Mouse (Mus musculus): Measurements from ENCODE around the gene Fxn.
"Not testable (repeated sequence)": the region's sequence is repeated elsewhere in the genome, so short reads cannot be mapped to it uniquely, and the experiment has no call there.

The Fxn gene

DNA sequence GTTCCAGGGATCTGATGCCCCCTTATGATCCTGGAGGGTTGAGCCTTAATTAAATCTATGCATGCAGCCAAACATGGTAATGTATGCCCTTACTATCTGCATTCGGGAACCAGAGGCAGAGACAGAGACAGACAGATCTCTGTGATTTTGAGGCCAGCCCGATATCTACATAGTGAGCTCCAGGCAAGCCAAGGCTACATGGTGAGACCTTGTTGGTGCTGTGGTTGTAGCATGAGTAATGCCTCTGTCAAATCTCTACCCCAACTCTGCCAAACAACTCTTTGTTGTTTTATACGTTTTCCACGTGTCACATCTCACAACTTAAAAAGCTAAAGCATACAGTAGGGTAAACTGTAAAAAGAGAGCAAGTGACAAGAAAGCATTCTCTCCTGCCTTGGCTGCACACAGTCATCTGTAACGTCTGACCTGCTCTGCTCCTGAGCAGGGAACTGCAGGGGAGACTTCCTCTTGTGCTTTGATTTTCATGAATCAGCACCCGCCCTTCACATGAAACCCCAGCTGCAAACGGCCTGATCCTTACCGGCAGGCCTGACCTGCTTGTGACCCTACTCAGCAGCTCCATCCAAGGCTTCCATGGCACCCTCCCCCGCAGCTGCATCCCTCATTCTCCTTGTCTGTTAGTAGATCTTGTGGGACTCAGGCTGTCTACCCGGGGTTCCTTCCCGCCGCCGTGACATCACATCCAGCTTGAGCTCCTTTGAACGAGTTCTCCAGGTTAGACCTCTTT lies 38.4 kb downstream of the Fxn start:
- DNase-seq: peak; percentile 10

DNA sequence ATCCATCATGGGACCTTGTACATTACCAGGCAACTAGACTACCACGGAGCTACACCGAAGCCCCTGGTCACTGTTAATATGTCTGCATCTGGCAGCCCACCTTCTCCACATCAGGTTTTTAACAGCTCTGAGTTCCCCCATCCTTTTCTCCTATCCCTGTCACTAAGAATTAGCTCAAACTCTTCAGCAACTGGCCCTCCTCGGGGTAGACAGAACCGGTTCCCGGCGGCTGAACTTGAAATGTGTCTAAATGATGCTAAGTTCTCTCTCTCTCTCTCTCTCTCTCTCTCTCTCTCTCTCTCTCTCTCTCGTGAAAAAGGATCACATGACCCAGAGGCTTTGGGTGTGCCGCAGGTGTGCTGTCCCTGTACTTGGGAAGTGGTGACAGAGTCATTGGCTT lies 39.1 kb downstream of the Fxn start:
- DNase-seq: no peak

DNA sequence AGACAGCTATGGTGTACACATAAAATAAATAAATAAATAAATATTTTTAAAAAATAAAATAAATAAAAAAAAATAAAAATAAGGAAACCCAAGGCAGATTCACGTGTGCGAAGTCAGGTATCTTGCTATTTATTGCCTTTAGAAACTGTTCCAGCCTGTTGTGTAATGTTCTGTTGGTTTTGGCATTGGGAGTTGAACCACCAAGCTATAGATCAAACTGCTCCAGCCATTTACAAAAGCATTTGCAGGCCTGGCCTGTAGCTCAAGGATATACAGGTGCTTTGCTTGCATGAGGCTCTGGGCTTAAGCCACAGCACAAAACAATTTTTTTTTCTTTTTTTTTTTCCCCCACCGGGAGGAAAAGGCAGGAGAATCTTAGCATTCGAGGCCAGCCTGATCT lies 42.4 kb downstream of the Fxn start:
- DNase-seq: no peak

DNA sequence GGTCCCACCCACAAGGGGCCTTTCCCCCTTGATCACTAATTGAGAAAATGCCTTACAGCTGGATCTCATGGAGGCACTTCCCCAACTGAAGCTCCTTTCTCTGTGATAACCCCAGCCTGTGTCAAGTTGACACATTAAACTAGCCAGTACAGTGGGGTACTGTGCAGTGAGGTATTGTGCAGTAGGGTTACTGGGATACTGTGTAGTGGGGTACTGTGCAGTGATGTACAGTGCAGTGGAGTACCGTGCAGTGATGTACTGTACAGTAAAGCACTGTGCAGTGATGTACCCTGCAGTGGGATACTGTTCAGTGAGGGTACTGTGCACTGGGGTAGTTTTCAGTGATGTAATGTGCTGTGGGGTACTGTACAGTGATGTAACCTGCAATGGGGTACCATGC lies 48.0 kb downstream of the Fxn start:
- not testable (repeated sequence) for DNase-seq

DNA sequence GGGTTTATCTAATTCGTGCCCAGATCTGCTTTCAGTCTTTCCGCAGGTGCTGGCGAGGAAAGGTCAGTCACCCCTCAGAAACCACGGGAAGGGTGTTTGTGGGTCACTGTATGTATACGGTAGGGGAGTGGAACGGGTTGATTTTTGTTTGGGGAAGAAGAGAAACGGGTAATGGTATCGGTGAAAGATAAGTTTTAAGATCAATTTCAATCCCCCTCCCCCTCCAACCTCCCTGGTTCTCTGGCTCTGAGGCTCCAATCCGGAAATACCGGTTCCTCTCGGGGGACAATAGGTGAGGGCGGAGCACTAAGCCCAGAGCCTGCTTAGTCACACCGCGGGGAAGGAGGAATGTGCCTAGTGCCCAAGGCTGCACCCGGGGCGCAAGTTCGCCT lies 55.1 kb downstream of the Fxn start:
- peak; percentile 47 for DNase-seq

DNA sequence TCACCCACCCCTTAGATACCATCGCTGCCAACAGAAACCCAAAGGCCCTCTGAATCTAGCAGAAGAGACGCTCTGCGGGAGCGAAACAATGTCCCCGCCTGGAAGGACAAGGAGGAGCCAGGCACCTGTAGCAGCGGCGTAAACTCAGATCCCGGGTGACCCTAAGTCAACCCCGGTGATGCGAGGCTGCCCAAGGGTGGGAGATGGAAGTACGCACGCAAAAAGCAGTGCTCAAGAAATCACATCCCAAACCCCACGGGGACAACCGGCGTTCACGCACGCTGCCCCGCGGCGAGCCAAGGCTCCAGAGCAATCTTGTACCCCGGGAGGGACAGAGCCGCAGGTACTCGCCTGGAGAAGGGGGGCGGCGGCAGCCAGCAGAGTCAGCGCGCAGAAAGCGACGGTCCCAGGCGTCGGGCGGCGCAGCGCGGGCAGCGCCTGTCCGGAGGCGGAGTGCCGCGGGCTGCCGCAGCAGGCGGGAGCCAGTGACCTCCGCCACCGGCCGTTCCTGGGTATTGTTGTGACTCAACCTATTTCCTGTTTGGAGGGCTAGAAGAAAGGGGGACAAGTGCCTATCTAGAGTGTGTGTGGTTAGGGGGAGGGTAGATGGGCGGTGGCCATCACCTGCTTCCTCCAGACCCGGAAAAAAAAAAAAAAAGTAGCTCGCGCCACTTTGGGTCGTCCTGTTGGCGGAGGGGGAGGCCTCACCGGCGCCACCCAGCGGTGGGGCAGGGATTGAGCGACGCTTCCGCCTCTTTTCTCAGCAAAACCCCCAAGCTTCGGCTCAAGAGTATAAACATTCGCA lies 55.7 kb downstream of the Fxn start, which contains the start of gene Tjp2:
Gene Tjp2, minus strand, starts transcription at position 531 of the 805 bp plus-strand sequence.
- DNase-seq: peak; percentile 45

DNA sequence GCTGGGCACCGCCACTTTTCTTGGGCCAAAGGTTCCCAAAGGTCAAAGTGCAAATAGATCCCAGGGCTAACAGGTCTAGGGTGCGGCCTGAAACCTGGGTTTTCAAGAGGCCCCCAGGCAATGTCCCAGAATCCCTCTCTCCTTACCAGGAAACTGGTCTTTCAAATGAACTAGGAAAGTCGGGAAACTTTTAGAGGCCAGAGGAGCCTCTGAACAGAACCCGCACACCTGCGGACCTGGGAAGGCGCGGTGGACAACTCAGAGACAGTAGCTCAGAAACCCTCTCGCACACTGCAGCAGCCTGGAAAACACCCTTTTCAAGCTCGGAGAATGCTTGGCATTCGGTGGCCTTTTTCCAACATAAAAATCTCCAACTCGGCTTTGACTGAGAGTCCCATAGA lies 56.6 kb downstream of the Fxn start:
- no peak for DNase-seq

DNA sequence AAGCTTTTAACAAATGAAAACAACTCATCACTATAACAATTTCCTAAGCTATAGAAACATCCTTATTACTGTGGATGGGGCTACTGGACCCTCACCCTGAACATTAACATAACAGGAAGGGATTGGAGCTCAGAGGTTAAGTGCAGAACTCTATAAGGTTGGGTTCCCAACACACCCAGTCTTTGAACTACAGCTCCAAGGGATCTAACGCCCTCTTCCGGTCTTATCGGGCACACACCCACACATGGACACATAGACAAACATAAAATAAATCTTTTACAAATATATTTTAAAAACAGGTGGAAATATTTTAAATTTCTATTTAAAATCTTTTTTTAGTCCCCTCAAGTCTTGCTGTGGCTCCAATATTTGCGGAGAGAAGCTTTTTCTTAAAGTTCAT lies 59.0 kb downstream of the Fxn start:
- no peak for DNase-seq

DNA sequence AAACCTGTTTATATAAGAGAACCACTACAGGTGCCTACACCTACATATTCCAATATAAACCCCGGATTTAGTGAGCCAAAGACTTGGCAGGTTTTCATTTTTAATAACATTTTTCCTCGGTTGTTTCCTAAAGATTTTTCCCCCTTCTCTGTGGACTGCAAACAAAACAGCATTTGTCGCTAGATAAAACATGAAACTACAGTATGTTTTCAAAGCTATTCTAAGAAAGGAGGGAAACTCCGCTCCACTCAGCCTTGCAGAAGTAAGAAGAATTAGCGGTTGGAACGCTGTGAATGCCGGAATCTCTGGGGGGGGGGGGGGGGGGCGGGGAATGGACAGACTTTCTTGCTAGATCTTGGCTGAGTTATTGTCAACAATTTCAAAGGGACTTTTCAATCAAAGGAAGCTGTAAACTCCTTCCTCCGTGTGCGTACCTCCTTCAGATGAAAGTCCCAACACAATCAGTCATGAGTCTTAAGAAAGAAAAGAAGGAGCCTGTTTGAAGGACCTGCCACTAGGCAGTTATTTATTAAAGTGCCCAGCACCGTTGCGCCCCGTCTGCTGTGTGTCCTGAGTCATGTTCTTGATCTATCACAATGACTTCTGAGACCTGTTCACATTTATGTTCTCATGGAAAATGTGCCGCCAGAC lies 59.5 kb downstream of the Fxn start:
- DNase-seq: no peak

DNA sequence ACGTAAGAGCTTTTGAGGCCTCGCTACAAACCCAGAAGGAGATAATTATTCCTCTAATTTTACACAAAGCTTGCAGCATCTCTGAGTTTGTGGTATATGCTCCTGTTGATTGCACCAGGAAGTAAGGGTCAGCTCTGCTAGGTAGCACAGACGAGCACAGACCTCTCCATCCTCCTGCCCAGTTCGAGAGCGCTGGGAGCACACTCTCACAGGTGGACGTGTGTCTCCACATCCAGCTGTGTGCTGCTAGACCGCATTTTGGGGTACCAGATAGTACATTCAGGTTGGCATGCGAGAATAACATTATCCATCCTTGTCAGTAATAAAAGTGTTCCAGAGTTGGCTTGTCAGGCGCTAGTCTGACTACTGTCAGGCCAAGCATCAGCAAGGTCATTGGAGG lies 61.4 kb downstream of the Fxn start:
- DNase-seq: no peak

DNA sequence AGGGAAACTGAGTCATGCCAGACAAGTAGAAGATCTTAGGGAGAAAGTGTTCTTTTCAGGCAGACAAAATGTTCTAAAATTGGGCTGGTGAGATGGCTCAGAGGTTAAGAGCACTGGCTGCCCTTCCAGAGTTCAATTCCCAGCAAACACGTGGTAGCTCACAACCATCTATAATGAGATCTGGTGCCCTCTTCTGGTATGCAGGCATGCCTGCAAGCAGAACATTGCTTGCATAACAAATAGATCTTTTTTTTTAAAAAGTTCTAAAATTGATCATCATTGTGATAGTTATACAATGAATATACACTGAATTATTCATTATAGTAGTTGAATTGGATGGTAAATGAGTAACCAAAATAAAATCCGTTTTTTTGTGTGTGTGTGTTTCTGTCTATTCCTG lies 62.1 kb downstream of the Fxn start:
- DNase-seq: no peak

DNA sequence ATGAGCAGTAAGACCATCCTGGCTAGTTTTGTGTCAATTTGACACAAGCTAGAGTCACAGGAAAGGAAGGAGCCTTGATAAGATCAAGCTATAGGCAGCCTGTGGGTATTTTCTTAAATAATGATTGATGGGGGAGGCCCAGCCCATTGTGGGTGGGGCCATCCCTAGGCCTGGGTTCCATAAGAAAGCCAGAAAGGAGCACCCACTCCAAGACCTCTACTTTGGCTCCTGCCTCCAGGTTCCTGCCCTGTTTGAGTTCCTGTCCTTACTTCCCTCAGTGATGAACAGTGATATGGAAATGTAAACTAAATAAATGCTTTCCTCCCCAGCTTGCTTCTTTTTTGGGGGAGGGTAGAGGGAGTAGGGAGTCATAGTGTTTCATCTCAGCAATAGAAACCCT lies 62.6 kb downstream of the Fxn start:
- DNase-seq: no peak

DNA sequence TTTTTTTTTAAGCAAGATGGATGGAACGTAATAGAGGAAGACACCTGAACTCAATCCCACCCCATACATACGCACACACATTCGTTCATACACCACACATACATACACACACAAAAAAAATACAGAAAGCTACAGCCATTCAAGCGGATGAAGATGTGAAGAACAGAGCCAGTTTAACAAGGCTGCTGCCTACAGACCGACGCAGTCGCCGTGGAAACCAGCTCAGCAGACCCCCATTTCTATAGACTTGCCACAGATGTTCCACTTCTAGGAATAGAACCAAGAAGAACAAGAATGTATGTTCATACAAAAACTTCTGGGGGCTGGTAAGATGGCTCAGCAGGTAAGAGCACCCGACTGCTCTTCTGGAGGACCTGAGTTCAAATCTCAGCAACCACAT lies 63.6 kb downstream of the Fxn start:
- no peak for DNase-seq

DNA sequence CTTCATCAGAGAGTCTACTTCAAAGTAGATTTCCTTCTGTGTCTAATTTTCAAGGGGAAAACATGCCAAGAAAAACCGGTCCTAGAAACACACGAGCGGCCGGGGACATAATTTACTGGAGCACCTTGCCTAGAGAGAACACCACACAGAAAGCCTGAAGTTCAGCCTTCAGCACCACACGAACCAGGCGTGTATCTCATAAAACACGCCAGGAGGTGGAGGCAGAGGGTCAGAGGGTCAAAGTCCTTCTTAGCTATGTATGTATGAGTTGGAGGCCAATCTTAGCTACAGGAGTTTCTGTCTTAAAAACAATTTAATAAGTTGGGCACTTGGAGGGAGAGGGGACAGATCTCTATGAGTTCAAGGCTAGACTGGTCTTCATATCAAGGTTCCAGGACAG lies 65.5 kb downstream of the Fxn start:
- DNase-seq: no peak

DNA sequence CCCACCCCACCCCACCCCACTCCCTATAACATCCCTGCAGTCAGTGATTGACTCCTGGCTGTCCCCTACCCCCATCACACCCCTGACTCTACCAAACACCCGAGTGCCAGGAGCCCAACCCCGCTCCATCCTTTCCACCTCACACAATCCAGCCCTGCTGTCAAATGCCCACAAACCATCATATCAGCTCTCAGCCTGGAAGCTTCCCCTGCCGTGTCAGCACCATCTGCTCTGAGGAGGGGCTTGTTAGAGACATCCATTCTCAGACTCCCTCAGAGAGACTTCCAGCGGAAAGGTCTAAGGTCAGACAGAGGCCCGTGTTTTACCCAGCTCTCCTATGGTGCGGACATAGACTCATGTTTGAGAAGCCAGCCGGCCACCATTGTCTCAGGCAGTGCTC lies 67.1 kb downstream of the Fxn start:
- DNase-seq: no peak

DNA sequence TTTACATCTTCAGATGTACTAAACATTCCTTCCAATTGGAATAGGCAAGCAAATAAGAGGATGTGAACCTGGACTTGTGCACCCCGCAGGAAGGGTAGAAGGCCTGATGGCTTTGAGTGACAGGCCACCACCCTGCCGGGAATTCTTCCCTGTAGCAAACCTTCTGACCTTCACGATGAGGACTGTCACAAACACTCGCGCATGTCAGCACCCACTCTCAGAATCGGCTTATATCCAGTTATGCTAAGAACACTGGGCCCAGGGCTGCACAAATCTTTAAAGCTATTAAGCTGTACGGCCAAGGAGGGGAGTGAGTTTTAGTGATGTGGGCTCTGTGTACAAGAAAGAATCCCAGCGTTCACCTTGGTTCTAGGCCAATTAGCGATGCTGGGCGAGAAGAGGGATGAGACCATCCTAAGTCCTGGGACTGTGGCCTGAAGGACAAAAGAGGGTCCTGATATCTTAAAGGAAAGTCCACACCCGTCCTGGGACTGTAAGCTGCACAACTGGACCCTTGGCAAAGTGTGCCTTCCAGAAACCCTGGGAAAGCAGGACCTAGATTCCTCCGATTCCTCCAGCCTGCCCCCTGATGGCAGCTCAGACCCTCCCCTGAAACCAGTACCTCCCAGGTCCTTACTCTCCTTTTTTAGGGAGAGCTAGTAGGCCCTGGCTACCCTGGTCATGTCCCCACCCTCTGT lies 67.7 kb downstream of the Fxn start:
- DNase-seq: no peak
